Mouse (Mus musculus) heart, adult 2 months (tissue): ENCODE results near the gene Gpatch2l. TPM values are rescaled to one million over a fixed set of nuclear protein-coding genes. Genes with fewer than 3 reads are reported as not detected.

Experiments used
- DNase-seq, 2 experiments: peaks; one replicate each; pipeline ENCODE4 v3.0.0; 2021
- H3K27ac ChIP-seq: fragments of 200-600 bp; 2 replicates; pipeline ENCODE4 v1.8.1; 2022
- H3K27me3 ChIP-seq: fragments of 200-500 bp; 2 replicates; pipeline ENCODE4 v1.6.1; 2012; ENCODE audit warnings: mild to moderate bottlenecking, low read length, inconsistent platforms, mixed read lengths; ENCODE audit not compliant: control insufficient read depth, insufficient read depth
- H3K36me3 ChIP-seq: fragments of 200-500 bp; 2 replicates; pipeline ENCODE4 v1.6.1; 2012; ENCODE audit warnings: low read length, inconsistent platforms; ENCODE audit not compliant: control insufficient read depth, insufficient read depth
- H3K4me1 ChIP-seq: fragments of 200-500 bp; 2 replicates; pipeline ENCODE4 v1.6.1; 2011; ENCODE audit warnings: low read length; ENCODE audit not compliant: control insufficient read depth, insufficient read depth
- H3K4me3 ChIP-seq: fragments of 200-600 bp; 2 replicates; pipeline ENCODE4 v1.8.1; 2022
- H3K79me2 ChIP-seq: fragments of 200-500 bp; replicated peaks from 2 replicates; pipeline ENCODE4 v1.6.1; 2012; ENCODE audit warnings: mild to moderate bottlenecking, inconsistent platforms, low read length, moderate library complexity, mixed read lengths; ENCODE audit not compliant: control insufficient read depth, insufficient read depth
- H3K9ac ChIP-seq: fragments of 200-500 bp; 2 replicates; pipeline ENCODE4 v1.6.1; 2012; ENCODE audit warnings: low read depth, mild to moderate bottlenecking, control low read depth, inconsistent platforms, low read length, mixed read lengths
- CTCF ChIP-seq: fragments of 200-600 bp; IDR thresholded peaks from 2 replicates; pipeline ENCODE4 v1.8.1; 2022; ENCODE audit warnings: antibody characterized with exemption, mild to moderate bottlenecking, moderate library complexity
- EP300 ChIP-seq: fragments of 200-500 bp; IDR thresholded peaks from 2 replicates; pipeline ENCODE4 v1.6.1; 2011; ENCODE audit warnings: low read depth, low read length, control low read depth; ENCODE audit not compliant: insufficient read depth
- POLR2A ChIP-seq: fragments of 200-500 bp; IDR thresholded peaks from 2 replicates; pipeline ENCODE4 v1.6.1; 2011; ENCODE audit warnings: mild to moderate bottlenecking, low read depth, low read length, control low read depth; ENCODE audit not compliant: insufficient read depth
- WGBS: fragments of 180-500 bp; shearing (Covaris S2); methylation state at CpG from one replicate; pipeline ENCODE4 v1.1.7; 2018; 5-methylcytosine and 5-hydroxymethylcytosine counted together
- intact Hi-C: fragments of 180-260 bp; cut with DNase I; formaldehyde crosslinking; loops from one replicate; pipeline ENCODE4 v1.15.1; 2025
- polyA plus RNA-seq: library from polyadenylated mRNA; depleted of rRNA; stranded (reverse); fragments of >200 nt; gene quantifications from 2 replicates; pipeline ENCODE4 v1.2.3, GENCODE M21; 2012
- total RNA-seq, 2 experiments: library from RNA; stranded (reverse); gene quantifications; 2 replicates each; pipeline ENCODE4 v1.2.3; 2021

The Gpatch2l gene
- total and polyA plus RNA-seq, 3 experiments = 6.2 to 13.8 (median 12.7) TPM

- whole genome bisulfite sequencing = 43% methylated on average over 12 of the region's 12 CpGs
- TF ChIP-seq EP300 = no peak
- no peak for TF ChIP-seq CTCF
- no peak for TF ChIP-seq POLR2A
- Histone ChIP-seq H3K27me3 (no peaks in the 10 kb centered on the region), H3K4me1 (no peaks in the 10 kb centered on the region), H3K36me3 (no peaks in the 10 kb centered on the region), H3K27ac (no peak overlapping the region), H3K9ac (no peak overlapping the region), H3K79me2 (no peaks in the 10 kb centered on the region), H3K4me3 (no peak overlapping the region)
- intact Hi-C loops = no loop called here
- no peak for DNase-seq
Observed at GRCm38 (mm10) chr12:86320629-86321028, 79.0 kb downstream of the Gpatch2l start.

- no peak overlapping the region for H3K27ac ChIP-seq
- intact Hi-C loops = no loop called here
- TF ChIP-seq EP300 = no peak
- TF ChIP-seq POLR2A = no peak
- TF ChIP-seq CTCF = no peak
- H3K9ac ChIP-seq = no peak overlapping the region
- no peak for DNase-seq
- WGBS = 45% methylated on average over 3 of the region's 3 CpGs
- H3K4me3 ChIP-seq = no peak overlapping the region
- H3K27me3 ChIP-seq = no peaks in the 10 kb centered on the region
- no peaks in the 10 kb centered on the region for H3K79me2 ChIP-seq
- no peaks in the 10 kb centered on the region for H3K36me3 ChIP-seq
- no peaks in the 10 kb centered on the region for H3K4me1 ChIP-seq
Observed at GRCm38 (mm10) chr12:86324297-86324696, 82.6 kb downstream of the Gpatch2l start.

- Histone ChIP-seq H3K27me3 (no peaks in the 10 kb centered on the region), H3K4me3 (no peak overlapping the region), H3K27ac (no peak overlapping the region), H3K4me1 (no peaks in the 10 kb centered on the region), H3K79me2 (no peaks in the 10 kb centered on the region), H3K9ac (no peak overlapping the region), H3K36me3 (no peaks in the 10 kb centered on the region)
- 61% methylated on average over 4 of the region's 4 CpGs for WGBS
- intact Hi-C loops = no loop called here
- DNase-seq = no peak
- TF ChIP-seq POLR2A (no peak), EP300 (no peak), CTCF (no peak)
Observed at GRCm38 (mm10) chr12:86329813-86330212, 88.2 kb downstream of the Gpatch2l start.

GRCm38 (mm10) chr12:86330684-86331083 lies 89.0 kb downstream of the Gpatch2l start:
- intact Hi-C loops = no loop called here
- Histone ChIP-seq H3K27ac (no peak overlapping the region), H3K79me2 (no peaks in the 10 kb centered on the region), H3K4me1 (no peaks in the 10 kb centered on the region), H3K36me3 (no peaks in the 10 kb centered on the region), H3K27me3 (no peaks in the 10 kb centered on the region), H3K9ac (no peak overlapping the region), H3K4me3 (no peak overlapping the region)
- no peak for DNase-seq
- 85% methylated on average over 9 of the region's 9 CpGs for WGBS
- TF ChIP-seq CTCF (no peak), EP300 (no peak), POLR2A (no peak)

GRCm38 (mm10) chr12:86331248-86331647 lies 89.6 kb downstream of the Gpatch2l start:
- Histone ChIP-seq H3K4me3 (no peak overlapping the region), H3K27me3 (no peaks in the 10 kb centered on the region), H3K4me1 (no peaks in the 10 kb centered on the region), H3K79me2 (no peaks in the 10 kb centered on the region), H3K27ac (no peak overlapping the region), H3K36me3 (no peaks in the 10 kb centered on the region), H3K9ac (no peak overlapping the region)
- 82% methylated on average over 10 of the region's 10 CpGs for WGBS
- TF ChIP-seq POLR2A (no peak), CTCF (no peak), EP300 (no peak)
- intact Hi-C loops = no loop called here
- no peak for DNase-seq

GRCm38 (mm10) chr12:86336209-86336608 lies 94.6 kb downstream of the Gpatch2l start:
- H3K4me3 ChIP-seq = no peak overlapping the region
- H3K36me3 ChIP-seq = no peaks in the 10 kb centered on the region
- no peaks in the 10 kb centered on the region for H3K4me1 ChIP-seq
- DNase-seq = no peak
- H3K79me2 ChIP-seq = no peaks in the 10 kb centered on the region
- no peak overlapping the region for H3K27ac ChIP-seq
- intact Hi-C loops = no loop called here
- H3K9ac ChIP-seq = no peak overlapping the region
- no peaks in the 10 kb centered on the region for H3K27me3 ChIP-seq
- TF ChIP-seq CTCF (peak; percentile 22), POLR2A (no peak), EP300 (no peak)
- 96% methylated on average over 3 of the region's 3 CpGs for WGBS
